Mouse (Mus musculus) spleen, embryonic (tissue): Measurements from ENCODE around the gene BC100530.
"Not testable (repeated sequence)": the region's sequence is repeated elsewhere in the genome, so short reads cannot be mapped to it uniquely, and the experiment has no call there.

Experiments used
- CTCF ChIA-PET: fragments of 350-600 bp; sonication (Branson Sonifier 250); formaldehyde crosslinking; loops from one replicate; lab custom pipeline; 2022; lab: Charles Lee

Gene BC100530

GRCm38 (mm10) chr16:36367648-36368047, at the start of gene BC100530:
Gene BC100530, minus strand, starts transcription at chr16:36367748.
- CTCF ChIA-PET = not testable (repeated sequence)

- CTCF ChIA-PET = no interaction called here
Measured at GRCm38 (mm10) chr16:36408357-36408756, 40.8 kb upstream of the BC100530 start, which contains the start of gene Stfa2. Gene Stfa2, minus strand, starts transcription at chr16:36408457.

- CTCF ChIA-PET = no interaction called here
Measured at GRCm38 (mm10) chr16:36389060-36389459, 21.5 kb upstream of the BC100530 start.

- CTCF ChIA-PET = no interaction called here
Measured at GRCm38 (mm10) chr16:36337171-36337570, 30.4 kb downstream of the BC100530 start.

GRCm38 (mm10) chr16:36334232-36334631, 33.3 kb downstream of the BC100530 start, which contains the start of gene BC117090:
Gene BC117090, minus strand, starts transcription at chr16:36334332.
- CTCF ChIA-PET = no interaction called here

GRCm38 (mm10) chr16:36319286-36319685, 48.3 kb downstream of the BC100530 start:
- CTCF ChIA-PET = no interaction called here

- CTCF ChIA-PET = not testable (repeated sequence)
Measured at GRCm38 (mm10) chr16:36316111-36316510, 51.4 kb downstream of the BC100530 start.
